In the genomic region with DNA sequence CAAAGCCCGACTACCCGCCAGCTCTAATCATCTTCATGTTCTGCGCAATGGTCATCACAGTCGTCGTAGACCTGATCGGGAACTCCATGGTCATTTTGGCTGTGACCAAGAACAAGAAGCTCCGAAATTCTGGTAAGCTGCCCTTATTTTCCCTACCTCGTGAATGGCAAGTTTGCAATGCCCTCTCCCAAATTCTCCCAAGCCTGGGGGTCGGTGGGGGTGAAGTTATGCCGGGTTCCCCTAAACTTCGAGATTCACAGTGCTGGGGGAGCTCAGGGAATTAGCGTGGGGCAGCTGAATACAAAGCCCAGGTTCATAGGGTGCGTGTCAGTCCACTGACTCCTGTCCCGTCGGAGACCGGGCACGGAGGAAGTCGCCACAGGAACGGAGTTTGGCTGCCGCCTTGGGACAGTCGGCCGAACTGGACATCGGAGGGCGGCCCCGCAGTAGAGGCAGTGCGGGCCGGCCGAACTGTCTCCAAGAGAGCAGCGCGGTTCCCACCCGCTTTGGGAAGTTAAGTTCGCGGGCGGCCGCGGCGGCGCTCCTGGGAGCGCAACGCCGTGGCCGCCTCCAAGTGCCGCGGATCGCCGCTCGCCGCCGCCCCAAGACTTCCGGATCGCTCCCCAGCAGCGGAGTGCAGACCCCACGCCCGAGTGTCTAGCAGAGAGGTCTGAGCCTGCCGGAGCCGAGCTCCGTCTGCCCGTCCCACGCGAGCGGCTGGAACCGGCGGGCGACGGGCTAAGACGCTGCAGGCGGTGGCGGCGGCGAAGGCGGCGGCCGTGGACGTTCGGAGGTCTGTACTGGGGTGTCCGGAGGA, we compare ENCODE assay signal across 10 mouse cellular contexts. TPM values are rescaled to one million over a fixed set of nuclear protein-coding genes. Genes with fewer than 3 reads are reported as not detected.
DNase-seq lines count a peak whose midpoint lies in the region; ATAC-seq and TF ChIP-seq lines count a peak whose summit lies in the region.
"Had no signal": no experiment of that assay in that cellular context is flagged by ENCODE, and none has a peak within 500 bp of the region (broad histone marks: within the 10 kb centered on the region; RNA-seq: fewer than 3 reads in every experiment).

No protein-coding gene starts in this region.

- DNase-seq in gastrocnemius, adult 2 months = no peak
- no peak for DNase-seq in gastrocnemius, adult 8-10 months (ENCODE audit: low spot score in 2 of 2)
- no peak for DNase-seq in forebrain, postnatal 0 days
- peak; percentile 92 for DNase-seq in midbrain, embryonic 11.5 days (ENCODE audit: low spot score, missing footprints)
- no peak for DNase-seq in frontal cortex, adult 2 months (ENCODE audit: extremely low spot score in 1 of 2, low spot score in 1 of 2)
- no peak for DNase-seq in adrenal gland, adult 2 months
- DNase-seq in T-cell, adult 2 months (ENCODE audit: low spot score) = no peak

- no peaks in the 10 kb centered on the region for H3K4me1 ChIP-seq in ES-Bruce4 (ENCODE audit: control insufficient read depth, insufficient read depth, low read length)
- no peaks in the 10 kb centered on the region for H3K4me1 ChIP-seq in forebrain, postnatal 0 days (ENCODE audit: insufficient read depth)
- no peaks in the 10 kb centered on the region for H3K4me1 ChIP-seq in midbrain, embryonic 11.5 days (ENCODE audit: control insufficient read depth, insufficient read depth, low read length)

- WGBS in forebrain, postnatal 0 days = 34% methylated on average over 75 of the region's 76 CpGs
- 25% methylated on average over 75 of the region's 76 CpGs for WGBS in midbrain, embryonic 11.5 days

- peak overlapping the region; percentile 58; the same call in 1 of the 2 replicates for H3K9ac ChIP-seq in ES-Bruce4 (ENCODE audit: low read depth, poor library complexity, severe bottlenecking)
- H3K9ac ChIP-seq in forebrain, postnatal 0 days = 0 out of 2 replicates have a peak overlapping the region, but pooled peaks have one; percentile 14
- peak overlapping the region; percentile 51; the same call in 1 of the 2 replicates for H3K9ac ChIP-seq in midbrain, embryonic 11.5 days (ENCODE audit: low read length)
- H3K9ac ChIP-seq: liver, embryonic 14.5 days had no signal

- H3K9me3 ChIP-seq in ES-Bruce4 (replicated peaks; ENCODE audit: control insufficient read depth, insufficient read depth, low read length, poor library complexity, severe bottlenecking) = no peaks in the 10 kb centered on the region
- H3K9me3 ChIP-seq in forebrain, postnatal 0 days (ENCODE audit: low read length) = peaks cover 7% of the 10 kb centered on the region
- peaks cover 5% of the 10 kb centered on the region; the same call in 1 of the 2 replicates for H3K9me3 ChIP-seq in midbrain, embryonic 11.5 days (ENCODE audit: control insufficient read depth, low read length)

- ATAC-seq in forebrain, postnatal 0 days = peak; percentile 34
- ATAC-seq in midbrain, embryonic 11.5 days (ENCODE audit: low FRiP score) = peak; percentile 65

- peak overlapping the region; percentile 64 for H3K4me3 ChIP-seq in gastrocnemius, adult 2 months
- H3K4me3 ChIP-seq in ES-Bruce4 (ENCODE audit: low read depth, low read length) = peak overlapping the region; percentile 60
- H3K4me3 ChIP-seq in forebrain, postnatal 0 days (ENCODE audit: low read depth, low read length) = peak overlapping the region; percentile 34
- peak overlapping the region; percentile 42 for H3K4me3 ChIP-seq in midbrain, embryonic 11.5 days (ENCODE audit: low read depth, low read length)

- H3K36me3 ChIP-seq in ES-Bruce4 (ENCODE audit: control insufficient read depth, insufficient read depth, low read length, poor library complexity, severe bottlenecking) = no peaks in the 10 kb centered on the region
- no peaks in the 10 kb centered on the region for H3K36me3 ChIP-seq in forebrain, postnatal 0 days (ENCODE audit: insufficient read depth)
- no peaks in the 10 kb centered on the region for H3K36me3 ChIP-seq in midbrain, embryonic 11.5 days (ENCODE audit: control insufficient read depth, insufficient read depth, low read length)

- peaks cover 16% of the 10 kb centered on the region for H3K27me3 ChIP-seq in ES-Bruce4 (ENCODE audit: control insufficient read depth, insufficient read depth, low read length, poor library complexity, severe bottlenecking)
- peaks cover 25% of the 10 kb centered on the region for H3K27me3 ChIP-seq in forebrain, postnatal 0 days (ENCODE audit: insufficient read depth, low read length)
- H3K27me3 ChIP-seq in midbrain, embryonic 11.5 days (ENCODE audit: control insufficient read depth, insufficient read depth, low read length) = peaks cover 48% of the 10 kb centered on the region

- intact Hi-C loops in gastrocnemius, adult 2 months (cut with DNase I) = no loop called here

- TF ChIP-seq CTCF in gastrocnemius, adult 2 months (IDR thresholded peaks at IDR 0.05) = no peak
- TF ChIP-seq CTCF in ES-Bruce4 (IDR thresholded peaks at IDR 0.05; ENCODE audit: low read depth, low read length) = no peak
- TF ChIP-seq CTCF in forebrain, postnatal 0 days (IDR thresholded peaks at IDR 0.05; ENCODE audit: low read depth) = no peak

- no peak overlapping the region for H3K27ac ChIP-seq in gastrocnemius, adult 2 months
- H3K27ac ChIP-seq in ES-Bruce4 (ENCODE audit: insufficient read depth, low read length) = no peak overlapping the region
- no peak overlapping the region for H3K27ac ChIP-seq in forebrain, postnatal 0 days (ENCODE audit: low read depth, low read length)
- no peak overlapping the region for H3K27ac ChIP-seq in midbrain, embryonic 11.5 days (ENCODE audit: low read depth, low read length)
- H3K27ac ChIP-seq: liver, embryonic 14.5 days had no signal

- peak overlapping the region; percentile 54 for H3K4me2 ChIP-seq in forebrain, postnatal 0 days (ENCODE audit: low read depth)
- peak overlapping the region; percentile 63 for H3K4me2 ChIP-seq in midbrain, embryonic 11.5 days

- TF ChIP-seq EP300 in ES-Bruce4 (IDR thresholded peaks at IDR 0.05; ENCODE audit: insufficient read depth, low read depth, low read length) = no peak

- no peak for TF ChIP-seq POLR2A in ES-Bruce4 (IDR thresholded peaks at IDR 0.05; ENCODE audit: insufficient read depth, low read length)

RNA-seq across cellular contexts. Expression of gene Gpr50, which starts 0.6 kb away (rescaled TPM):
- not detected for total RNA-seq in gastrocnemius, adult 2 months (2021)
- total RNA-seq in gastrocnemius, adult 8-10 months (2022) = not detected
- 0.21 TPM in 1 of 2 replicates, not detected in the other for polyA plus RNA-seq in ES-Bruce4 (2011; ENCODE audit: insufficient read depth, insufficient read length, low read depth, missing spikeins)
- total RNA-seq in forebrain, postnatal 0 days (2014; rRNA removed) = 2.8 TPM in 2 replicates
- 1.1 and 2.4 TPM in 2 replicates for polyA plus RNA-seq in forebrain, postnatal 0 days (2015; fragmentation: Nextera tagmentation; extraction: Ambion mirVana)
- 3.1 and 3.4 TPM in 2 replicates for polyA plus RNA-seq in midbrain, embryonic 11.5 days (2014; fragmentation: Nextera tagmentation; extraction: Ambion mirVana)
- polyA plus RNA-seq in frontal cortex, adult 2 months (2012; rRNA removed) = 0.88 and 1.9 TPM in 2 replicates
- not detected for total RNA-seq in adrenal gland, adult 2 months (2021)
- not detected in 2 replicates for polyA plus RNA-seq in adrenal gland, adult 2 months (2012; rRNA removed)
- polyA plus RNA-seq: C2C12 had no signal
